Mouse (Mus musculus) right cerebral cortex, postnatal 14 days (tissue): Measurements from ENCODE around the gene Acat3.
"Not testable (repeated sequence)": the region's sequence is repeated elsewhere in the genome, so short reads cannot be mapped to it uniquely, and the experiment has no call there.

Source experiments
- DNase-seq: peaks from one replicate; pipeline ENCODE4 v3.0.0; 2022

The Acat3 gene

GRCm38 (mm10) chr17:12915881-12916583 lies 24.4 kb downstream of the Acat3 start, which contains the start of gene Mrpl18:
TSS of gene Mrpl18 (minus strand) at chr17:12916345.
- peak; percentile 96 for DNase-seq

- DNase-seq, result peak; percentile 26
These were observed 24.9 kb downstream of the Acat3 start, which contains the start of gene Tcp1 for GRCm38 (mm10) chr17:12915488-12915880. TSS of gene Tcp1 (plus strand) at chr17:12915701.

GRCm38 (mm10) chr17:12910391-12910790 lies 30.0 kb downstream of the Acat3 start:
- no peak for DNase-seq

GRCm38 (mm10) chr17:12909361-12910280 lies 30.8 kb downstream of the Acat3 start, which contains the start of gene Pnldc1:
TSS of gene Pnldc1 (minus strand) at chr17:12910230.
- peak; percentile 14 for DNase-seq

- no peak for DNase-seq
These were observed 34.0 kb downstream of the Acat3 start for GRCm38 (mm10) chr17:12906436-12906835.

- no peak for DNase-seq
These were observed 34.6 kb downstream of the Acat3 start for GRCm38 (mm10) chr17:12905810-12906209.

GRCm38 (mm10) chr17:12904349-12904748 lies 36.1 kb downstream of the Acat3 start:
- DNase-seq, result no peak

GRCm38 (mm10) chr17:12903372-12904333 lies 36.7 kb downstream of the Acat3 start:
- DNase-seq, result no peak

- DNase-seq, result no peak
These were observed 38.1 kb downstream of the Acat3 start for GRCm38 (mm10) chr17:12902291-12902690.

- not testable (repeated sequence) for DNase-seq
These were observed 41.8 kb downstream of the Acat3 start for GRCm38 (mm10) chr17:12898607-12899006.

GRCm38 (mm10) chr17:12897674-12898073 lies 42.7 kb downstream of the Acat3 start:
- DNase-seq, result no peak

GRCm38 (mm10) chr17:12892033-12892432 lies 48.4 kb downstream of the Acat3 start:
- no peak for DNase-seq

- peak; percentile 36 for DNase-seq
These were observed 49.3 kb downstream of the Acat3 start for GRCm38 (mm10) chr17:12891054-12891453.

GRCm38 (mm10) chr17:12887021-12887775 lies 53.2 kb downstream of the Acat3 start:
- DNase-seq, result no peak

- DNase-seq, result no peak
These were observed 53.8 kb downstream of the Acat3 start for GRCm38 (mm10) chr17:12886620-12887019.

GRCm38 (mm10) chr17:12881216-12881615 lies 59.2 kb downstream of the Acat3 start:
- DNase-seq, result no peak

- peak; percentile 80 for DNase-seq
These were observed 60.2 kb downstream of the Acat3 start for GRCm38 (mm10) chr17:12880178-12880577.

GRCm38 (mm10) chr17:12875734-12876133 lies 64.7 kb downstream of the Acat3 start, which contains the start of gene Mrgprh:
TSS of gene Mrgprh (plus strand) at chr17:12876034.
- no peak for DNase-seq
